Mouse (Mus musculus) central nervous system, embryonic 14 days (tissue): ENCODE measurements around the gene Rpp30. TPM values are rescaled to one million over a fixed set of nuclear protein-coding genes. Genes with fewer than 3 reads are reported as not detected.

ENCODE experiments used
- polyA plus RNA-seq: library from polyadenylated mRNA; depleted of rRNA; stranded (reverse); fragments of >200 nt; gene quantifications from 2 replicates; pipeline ENCODE4 v1.2.3, GENCODE M21; 2012; rRNA removed

The Rpp30 gene
- polyA plus RNA-seq: 35.7 and 44.0 TPM in 2 replicates

GRCm38 (mm10) chr19:36083262-36084225, at the start of gene Rpp30:
Gene Rpp30 (plus strand): TSS chr19:36083716.

GRCm38 (mm10) chr19:36057231-36057811, 26.2 kb upstream of the Rpp30 start, which contains the start of gene Htr7:
Gene Htr7 (minus strand): TSS chr19:36057507.

GRCm38 (mm10) chr19:36119783-36120471, 36.4 kb downstream of the Rpp30 start, which contains the start of gene Ankrd1:
Gene Ankrd1 (minus strand): TSS chr19:36120099.

Other genes starting within 250 kb of the Rpp30 start
- 3.9 and 4.2 TPM in 2 replicates for gene Htr7, start 26.2 kb upstream of the Rpp30 start, polyA plus RNA-seq
- gene Ankrd1, start 36.4 kb downstream of the Rpp30 start, polyA plus RNA-seq: 0.02 and 0.81 TPM in 2 replicates